In the genomic region with DNA sequence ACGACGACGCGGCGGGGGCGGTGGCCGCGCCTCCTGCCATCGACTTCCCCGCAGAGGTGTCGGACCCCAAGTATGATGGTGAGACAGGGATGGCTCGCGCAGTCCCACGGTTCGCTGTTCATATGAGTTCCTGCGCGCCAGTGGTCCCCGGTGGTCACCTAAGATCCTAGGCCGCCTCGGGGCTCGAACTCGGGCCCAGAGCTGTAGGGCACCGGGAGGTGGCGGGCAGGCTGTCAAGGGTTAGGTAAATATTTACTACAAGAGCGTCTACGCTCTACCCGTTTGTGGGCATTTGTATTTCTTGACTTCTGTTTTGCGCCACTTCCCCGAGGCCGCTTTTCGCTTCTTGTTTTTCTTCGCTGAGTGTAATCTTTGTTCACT, we compare ENCODE assay signal across 8 mouse cellular contexts. TPM values are rescaled to one million over a fixed set of nuclear protein-coding genes. Genes with fewer than 3 reads are reported as not detected.
DNase-seq lines count a peak whose midpoint lies in the region; ATAC-seq and TF ChIP-seq lines count a peak whose summit lies in the region.

No protein-coding gene starts in this region.

- peak overlapping the region; percentile 63; the same call in 1 of the 2 replicates for H3K27ac ChIP-seq in heart, embryonic 12.5 days (ENCODE audit: poor library complexity, severe bottlenecking)
- peak overlapping the region; percentile 66 for H3K27ac ChIP-seq in hindbrain, postnatal 0 days
- peak overlapping the region; percentile 39 for H3K27ac ChIP-seq in lung, embryonic 16.5 days (ENCODE audit: low read length)
- peak overlapping the region; percentile 79 for H3K27ac ChIP-seq in stomach, embryonic 16.5 days (ENCODE audit: low read length)

- H3K4me2 ChIP-seq in heart, embryonic 12.5 days: peak overlapping the region; percentile 93
- H3K4me2 ChIP-seq in hindbrain, postnatal 0 days (ENCODE audit: low read depth, low read length): peak overlapping the region; percentile 88
- H3K4me2 ChIP-seq in lung, embryonic 16.5 days (ENCODE audit: low read depth, low read length): peak overlapping the region; percentile 93
- peak overlapping the region; percentile 79 for H3K4me2 ChIP-seq in stomach, embryonic 16.5 days (ENCODE audit: low read depth, low read length)

- TF ChIP-seq CTCF in hindbrain, postnatal 0 days (IDR thresholded peaks at IDR 0.05; ENCODE audit: low read depth): no peak

- peak; percentile 27; the same call in 1 of the 2 replicates for ATAC-seq in heart, embryonic 12.5 days (ENCODE audit: insufficient number of reproducible peaks, low FRiP score)
- peak; percentile 75 for ATAC-seq in hindbrain, postnatal 0 days
- peak; percentile 65 for ATAC-seq in lung, embryonic 16.5 days (ENCODE audit: low read depth)
- peak; percentile 50; the same call in 1 of the 2 replicates for ATAC-seq in stomach, embryonic 16.5 days (ENCODE audit: insufficient read depth, low FRiP score)

- H3K4me1 ChIP-seq in heart, embryonic 12.5 days (replicated peaks): peaks cover 7% of the 10 kb centered on the region; the same call in 1 of the 2 replicates
- H3K4me1 ChIP-seq in hindbrain, postnatal 0 days (ENCODE audit: insufficient read depth, low read length): no peaks in the 10 kb centered on the region
- peaks cover 10% of the 10 kb centered on the region for H3K4me1 ChIP-seq in lung, embryonic 16.5 days (replicated peaks; ENCODE audit: control insufficient read depth, insufficient read depth, low read length)
- H3K4me1 ChIP-seq in stomach, embryonic 16.5 days (ENCODE audit: control insufficient read depth, insufficient read depth, low read length): peaks cover 11% of the 10 kb centered on the region

- DNase-seq in heart, postnatal 10 days: no peak
- DNase-seq in c-Kit-positive CD71-negative TER-119-negative erythroid progenitor cells, embryonic 14.5 days (ENCODE audit: low read depth): peak; percentile 19
- DNase-seq in hindbrain, postnatal 0 days (ENCODE audit: low spot score): no peak
- no peak for DNase-seq in spleen, postnatal 36 days (ENCODE audit: low spot score in 2 of 2)
- DNase-seq in layer of hippocampus, adult 8-10 months (ENCODE audit: low spot score in 2 of 2): no peak

- peak overlapping the region; percentile 99 for H3K4me3 ChIP-seq in heart, embryonic 12.5 days
- H3K4me3 ChIP-seq in hindbrain, postnatal 0 days (ENCODE audit: low read length): peak overlapping the region; percentile 71
- H3K4me3 ChIP-seq in lung, embryonic 16.5 days (ENCODE audit: low read length): peak overlapping the region; percentile 96
- H3K4me3 ChIP-seq in stomach, embryonic 16.5 days (replicated peaks; ENCODE audit: low read length): peak overlapping the region; percentile 91

- no peaks in the 10 kb centered on the region for H3K9me3 ChIP-seq in heart, embryonic 12.5 days (replicated peaks)
- H3K9me3 ChIP-seq in hindbrain, postnatal 0 days (ENCODE audit: low read length): no peaks in the 10 kb centered on the region
- no peaks in the 10 kb centered on the region for H3K9me3 ChIP-seq in lung, embryonic 16.5 days (ENCODE audit: control insufficient read depth, low read length)
- H3K9me3 ChIP-seq in stomach, embryonic 16.5 days (replicated peaks; ENCODE audit: control insufficient read depth, low read length): no peaks in the 10 kb centered on the region

- no peaks in the 10 kb centered on the region for H3K27me3 ChIP-seq in heart, embryonic 12.5 days (replicated peaks)
- no peaks in the 10 kb centered on the region for H3K27me3 ChIP-seq in hindbrain, postnatal 0 days (ENCODE audit: insufficient read depth, low read length)
- no peaks in the 10 kb centered on the region for H3K27me3 ChIP-seq in lung, embryonic 16.5 days (ENCODE audit: control insufficient read depth, insufficient read depth, low read depth, low read length)
- H3K27me3 ChIP-seq in stomach, embryonic 16.5 days (ENCODE audit: control insufficient read depth, insufficient read depth, low read length): no peaks in the 10 kb centered on the region

- intact Hi-C loops in heart, postnatal 10 days (cut with DNase I): no loop called here

- peak overlapping the region; percentile 88 for H3K9ac ChIP-seq in heart, embryonic 12.5 days
- H3K9ac ChIP-seq in hindbrain, postnatal 0 days (replicated peaks; ENCODE audit: low read length): peak overlapping the region; percentile 75
- H3K9ac ChIP-seq in lung, embryonic 16.5 days (ENCODE audit: low read length): peak overlapping the region; percentile 89
- peak overlapping the region; percentile 92 for H3K9ac ChIP-seq in stomach, embryonic 16.5 days (ENCODE audit: low read length)

- H3K36me3 ChIP-seq in heart, embryonic 12.5 days: no peaks in the 10 kb centered on the region
- no peaks in the 10 kb centered on the region for H3K36me3 ChIP-seq in hindbrain, postnatal 0 days (ENCODE audit: insufficient read depth, low read length)
- H3K36me3 ChIP-seq in lung, embryonic 16.5 days (ENCODE audit: control insufficient read depth, insufficient read depth, low read length): no peaks in the 10 kb centered on the region
- H3K36me3 ChIP-seq in stomach, embryonic 16.5 days (ENCODE audit: control insufficient read depth, insufficient read depth, low read length): no peaks in the 10 kb centered on the region

- WGBS in heart, embryonic 12.5 days: under 1% methylated on average over 32 of the region's 32 CpGs
- under 1% methylated on average over 32 of the region's 32 CpGs for WGBS in hindbrain, postnatal 0 days
- WGBS in lung, embryonic 16.5 days: under 1% methylated on average over 32 of the region's 32 CpGs
- WGBS in stomach, embryonic 16.5 days: under 1% methylated on average over 32 of the region's 32 CpGs

RNA-seq across cellular contexts. Expression of a gene that starts 0.3 kb away (rescaled TPM):
- polyA plus RNA-seq in heart, embryonic 12.5 days (2016; fragmentation: Nextera tagmentation; extraction: Ambion mirVana): 35.0 and 35.4 TPM in 2 replicates
- total RNA-seq in heart, postnatal 10 days (2021): 10 to 100 TPM; 19.9 to 21.9 TPM
- 21.0 and 24.7 TPM in 2 replicates for total RNA-seq in hindbrain, postnatal 0 days (2014; rRNA removed)
- 34.9 and 37.7 TPM in 2 replicates for polyA plus RNA-seq in hindbrain, postnatal 0 days (2015; fragmentation: Nextera tagmentation; extraction: Ambion mirVana)
- polyA plus RNA-seq in lung, embryonic 16.5 days (2015; fragmentation: Nextera tagmentation; extraction: Ambion mirVana): 35.5 and 36.7 TPM in 2 replicates
- 33.6 and 35.0 TPM in 2 replicates for polyA plus RNA-seq in stomach, embryonic 16.5 days (2015; fragmentation: Nextera tagmentation; extraction: Ambion mirVana)
- total RNA-seq in layer of hippocampus, adult 8-10 months (2022): 10 to 100 TPM; 41.5 to 49.6 (median 43.1) TPM
